Mouse (Mus musculus) forelimb bud, embryonic 11.5 days (tissue): ENCODE results near the gene Sdf4.
A peak's percentile ranks its signal among the peaks of the same experiment; 100 is the strongest.

Experiments
- DNase-seq: peaks from one replicate; pipeline ENCODE4 v3.0.0-alpha.2; 2012; ENCODE audit warnings: low read depth, low spot score

The Sdf4 gene

DNA sequence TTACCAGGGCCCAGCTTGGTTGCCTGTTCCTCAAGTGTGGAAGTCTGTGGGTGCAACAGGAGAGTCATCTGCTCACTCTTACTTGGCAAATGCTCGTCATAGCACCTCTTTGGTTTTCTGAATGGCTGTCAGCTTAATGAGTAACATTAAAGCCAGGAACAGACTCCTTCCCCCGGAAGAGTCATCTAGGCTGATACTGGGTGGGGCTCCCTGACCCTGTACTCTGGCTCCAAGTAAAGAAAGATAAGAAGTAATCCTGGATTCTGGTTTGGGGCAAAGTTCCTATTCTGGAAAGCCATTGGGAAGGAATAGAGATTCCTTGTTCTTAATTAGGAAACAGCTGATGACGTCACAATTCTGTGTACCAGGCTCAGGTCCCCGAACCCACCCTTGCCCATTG lies 61.5 kb downstream of the Sdf4 start:
- DNase-seq, result no peak

DNA sequence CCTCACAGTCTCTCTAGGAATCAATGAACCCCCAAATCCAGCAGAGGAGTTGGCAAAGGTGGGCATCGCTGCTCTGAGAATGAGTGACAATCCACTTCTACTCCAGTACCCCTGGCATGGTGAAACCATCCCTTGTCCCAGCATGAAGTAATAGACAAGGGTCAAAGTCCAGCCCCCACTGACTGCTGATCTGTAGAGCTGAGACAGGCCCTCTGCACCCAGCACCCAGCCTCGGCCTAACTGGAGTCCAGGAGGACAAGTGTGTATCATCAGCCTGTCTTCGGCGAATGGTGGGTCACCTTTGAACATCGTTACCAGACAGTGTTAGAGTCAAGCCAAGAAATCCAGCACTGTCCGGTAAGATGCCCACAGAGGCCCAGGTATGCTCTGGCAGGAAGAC lies 61.9 kb downstream of the Sdf4 start:
- no peak for DNase-seq

DNA sequence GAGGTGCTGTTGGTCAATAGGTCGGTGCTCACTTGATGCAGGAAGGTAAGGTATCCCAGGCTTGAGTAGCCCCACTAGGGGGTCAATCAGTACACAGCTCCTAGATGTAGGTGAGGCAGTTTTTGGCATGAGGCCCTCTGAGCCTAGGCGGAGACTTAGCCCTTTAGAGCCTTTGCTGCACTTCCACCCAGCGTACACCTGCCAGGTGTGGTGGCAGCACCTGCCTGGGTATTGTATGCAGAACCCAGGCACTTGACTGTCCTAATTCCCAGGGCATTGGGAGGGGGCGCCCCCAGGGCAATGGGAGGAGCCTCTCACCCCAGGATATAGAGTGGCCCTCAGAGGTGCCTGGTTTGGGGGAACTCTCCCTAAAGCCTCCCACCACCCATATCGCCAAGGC lies 62.5 kb downstream of the Sdf4 start:
- no peak for DNase-seq

DNA sequence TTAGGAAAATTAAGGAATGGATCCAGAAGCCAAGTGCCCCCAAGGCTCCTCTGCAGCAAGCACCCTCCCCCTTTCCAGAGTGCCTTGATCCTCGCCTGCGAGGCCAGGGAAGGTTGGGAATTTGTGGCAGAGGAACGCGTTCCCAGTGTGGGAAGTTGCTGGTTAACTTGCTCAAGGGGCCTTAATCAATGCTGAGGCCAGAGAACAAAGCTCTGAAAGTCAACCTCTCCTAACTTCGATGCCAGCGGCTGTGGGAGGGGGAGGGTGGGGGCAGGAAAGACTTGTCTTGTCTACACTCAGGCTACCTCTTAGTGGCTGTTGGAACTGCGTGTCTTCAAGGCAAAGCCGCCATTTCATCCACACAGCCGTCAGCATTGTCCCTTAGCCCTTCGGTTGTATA lies 65.0 kb downstream of the Sdf4 start:
- DNase-seq, result no peak

DNA sequence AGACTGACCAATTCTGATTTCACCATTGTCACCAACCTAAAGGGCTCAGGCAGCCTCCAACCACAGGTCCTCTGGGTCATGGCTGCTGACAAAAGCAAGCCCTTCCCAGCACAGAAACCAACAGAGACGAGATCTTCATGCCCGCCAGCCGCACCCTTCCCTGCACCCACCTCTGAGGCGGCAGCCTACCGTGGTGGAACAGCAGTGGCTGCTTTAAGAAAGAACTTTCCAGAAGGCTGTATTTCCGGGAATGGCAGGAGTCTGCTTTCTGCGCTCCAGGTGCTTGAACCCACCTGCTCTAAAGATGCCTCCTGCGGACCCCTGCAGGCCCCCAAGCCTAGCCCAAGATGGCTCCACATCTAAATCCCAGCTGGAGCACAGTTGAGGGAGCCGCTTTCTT lies 66.2 kb downstream of the Sdf4 start:
- no peak for DNase-seq

DNA sequence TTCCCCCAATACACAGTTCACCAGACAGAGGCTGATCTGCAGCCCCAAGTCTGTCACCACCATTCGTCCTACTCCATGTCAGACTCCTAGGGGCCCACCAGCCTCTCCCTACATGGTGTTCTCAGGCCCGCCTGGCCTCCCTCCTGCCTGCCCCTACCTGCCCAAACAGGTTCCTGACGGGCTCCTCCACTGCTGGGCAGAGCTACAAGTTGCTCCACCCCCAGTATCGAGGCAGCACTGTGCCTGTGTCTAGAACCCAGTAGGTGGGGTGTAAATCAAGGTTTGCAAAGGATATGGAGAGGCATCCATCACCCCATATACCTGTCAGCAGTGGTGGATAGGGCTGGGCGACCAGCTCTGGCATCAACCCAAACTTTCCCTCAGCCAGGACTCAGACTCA lies 66.6 kb downstream of the Sdf4 start, which contains the start of gene Ttll10:
Ttll10 (minus strand) TSS at position 154 of the 400 bp plus-strand sequence.
- DNase-seq, result no peak

DNA sequence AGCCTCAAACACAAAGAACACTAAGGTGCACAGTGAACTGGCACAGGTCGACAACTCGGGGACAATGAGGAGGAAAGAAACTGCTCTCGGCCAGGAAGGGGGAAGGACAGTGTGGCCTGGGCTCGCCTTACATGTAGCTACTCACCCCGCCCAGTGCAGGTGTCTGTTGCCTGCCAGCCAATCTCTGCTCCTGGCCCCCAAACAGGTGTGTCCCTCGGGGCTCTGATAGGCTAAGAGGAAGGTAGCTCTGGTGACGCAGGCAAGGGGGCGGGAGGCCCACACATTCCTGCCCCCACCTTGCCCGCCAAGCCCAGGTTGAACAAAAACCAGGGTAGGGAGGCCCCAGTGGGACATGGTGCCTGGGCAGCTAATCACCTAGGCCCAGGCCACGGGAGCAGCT lies 67.0 kb downstream of the Sdf4 start:
- peak; percentile 35 for DNase-seq
